Mouse (Mus musculus) activated CD4-positive, CD25-positive, alpha-beta regulatory T cell, adult 4 months (primary cell): Measurements from ENCODE around the gene Vpreb3. TPM values are rescaled to one million over a fixed set of nuclear protein-coding genes. Genes with fewer than 3 reads are reported as not detected.
"Not testable (repeated sequence)": the region's sequence is repeated elsewhere in the genome, so short reads cannot be mapped to it uniquely, and the experiment has no call there.

Source experiments
- ATAC-seq: one replicate; pipeline ENCODE4 v1.8.0; 2017
- polyA plus RNA-seq, 2 experiments: library from polyadenylated mRNA; unstranded; fragments of 100-300 nt; shearing (Covaris generic); gene quantifications; one replicate each; pipeline ENCODE4 v1.2.1; 2017

Vpreb3 gene
- polyA plus RNA-seq, 2 experiments from 2014 or later, result 3.5 TPM; not detected in 1

DNA sequence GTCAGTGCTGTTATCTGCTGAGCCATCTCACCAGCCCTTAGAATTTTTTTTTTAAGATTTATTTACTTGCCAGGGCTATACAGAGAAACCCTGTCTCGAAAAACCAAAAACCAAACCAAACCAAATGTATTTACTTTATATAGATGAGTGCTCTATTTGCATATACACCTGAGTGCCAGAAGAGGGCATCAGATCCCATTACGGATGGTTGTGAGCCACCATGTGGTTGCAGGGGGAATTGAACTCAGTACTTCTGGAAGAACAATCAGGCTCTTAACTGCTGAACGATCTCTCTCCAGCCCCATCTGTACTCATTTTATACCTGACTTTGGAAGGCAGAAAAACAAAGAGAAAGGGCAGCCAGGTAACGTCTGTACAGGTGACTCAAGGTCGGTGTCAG is 32.4 kb downstream of the Vpreb3 start:
- ATAC-seq, result peak; percentile 87

DNA sequence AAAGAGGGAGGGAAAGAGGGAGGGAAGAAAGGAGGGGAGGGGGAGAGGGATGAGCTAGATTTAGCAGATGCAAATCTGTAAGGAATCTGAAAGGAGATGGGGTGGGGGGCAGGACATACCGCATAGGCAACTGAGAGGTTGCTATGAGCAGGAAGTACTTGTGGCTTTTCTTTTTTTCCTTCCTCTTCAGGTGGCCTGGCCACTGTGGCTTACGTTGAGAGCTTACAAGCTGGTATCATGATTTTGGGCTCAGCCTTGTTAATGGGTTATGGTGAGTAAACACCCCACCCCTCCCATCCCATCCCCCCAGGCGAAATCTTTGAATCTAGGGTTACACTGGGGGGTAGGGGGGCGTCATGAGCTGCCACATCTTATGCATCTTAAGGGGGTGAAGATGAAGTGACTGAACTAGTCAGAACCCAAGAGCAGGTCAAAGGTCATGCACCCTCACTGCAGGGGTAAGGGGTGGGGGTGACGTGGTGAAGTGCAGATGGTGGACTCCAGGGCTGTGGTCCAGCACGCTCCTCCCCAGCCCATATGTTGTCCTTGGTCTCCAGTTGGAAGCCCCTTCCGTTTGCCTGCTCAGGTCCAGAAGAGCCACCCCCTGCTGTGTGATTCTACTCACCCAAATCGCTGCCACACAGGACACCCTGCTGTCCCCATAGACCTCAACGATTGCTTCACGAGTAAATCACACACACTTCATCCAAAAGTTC is 35.4 kb downstream of the Vpreb3 start:
- ATAC-seq, result peak; percentile 72

DNA sequence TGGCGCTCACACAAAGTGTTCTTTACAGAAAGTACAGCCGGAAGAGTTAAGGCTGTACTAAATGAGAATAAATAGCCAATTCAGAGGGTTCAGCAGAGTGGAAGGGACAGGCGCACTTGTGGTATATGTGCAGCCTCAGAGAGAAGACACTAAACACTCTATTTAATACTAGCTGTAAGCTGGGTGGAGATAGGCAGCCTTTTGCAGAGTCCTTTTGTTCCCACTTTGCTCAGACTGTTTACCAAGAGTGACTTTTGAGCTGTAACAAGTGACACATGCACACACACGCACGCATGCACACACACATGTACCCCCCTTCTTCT is 35.9 kb downstream of the Vpreb3 start:
- no peak for ATAC-seq

DNA sequence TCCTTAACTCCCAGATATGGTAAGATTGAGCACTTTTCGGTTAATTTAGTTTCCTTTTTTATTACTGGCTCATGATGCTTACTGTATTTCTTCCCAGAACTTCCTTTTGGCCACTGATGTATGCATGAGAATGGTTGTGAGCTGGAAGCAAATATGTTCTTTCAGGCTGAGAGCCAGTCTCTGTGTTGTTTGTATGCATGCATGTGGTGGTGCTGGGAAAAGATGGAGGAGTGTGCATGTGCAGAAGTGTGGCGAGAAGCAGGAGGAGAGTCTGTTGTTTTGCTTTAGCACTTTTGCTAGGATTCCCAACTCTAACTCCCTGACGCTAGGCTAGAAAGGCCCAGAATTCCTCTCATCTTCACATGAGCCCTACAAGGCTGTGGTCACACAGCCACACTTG is 36.6 kb downstream of the Vpreb3 start:
- ATAC-seq, result no peak

DNA sequence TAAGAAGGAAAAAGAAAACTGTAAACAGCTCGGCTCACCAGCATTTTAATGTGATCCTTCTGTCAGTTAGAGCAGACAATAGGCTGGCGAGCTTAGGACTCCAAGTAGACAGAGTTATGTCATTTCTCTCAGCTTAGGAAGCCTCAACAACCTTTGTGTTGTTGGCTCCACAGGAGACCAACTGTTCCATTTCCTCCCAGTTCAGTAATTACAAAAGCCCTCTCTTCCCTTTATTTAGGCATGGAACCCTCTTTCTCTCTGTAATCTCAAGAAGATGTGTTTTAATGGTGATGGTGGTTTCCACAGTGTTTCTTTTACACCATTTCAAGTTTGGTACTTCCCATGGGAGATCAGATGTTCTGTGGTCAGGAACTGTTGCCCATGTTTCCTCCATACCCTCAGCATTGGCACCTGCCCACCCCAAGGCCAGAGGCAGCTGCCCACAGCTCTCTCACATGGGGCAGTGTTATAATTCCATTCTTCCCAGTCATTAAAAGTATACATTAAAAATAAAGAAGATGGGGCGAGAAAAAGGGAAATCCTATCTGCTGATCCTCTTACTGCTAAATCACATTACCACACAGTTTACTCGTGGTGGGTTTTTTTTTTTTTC is 47.7 kb downstream of the Vpreb3 start:
- no peak for ATAC-seq

DNA sequence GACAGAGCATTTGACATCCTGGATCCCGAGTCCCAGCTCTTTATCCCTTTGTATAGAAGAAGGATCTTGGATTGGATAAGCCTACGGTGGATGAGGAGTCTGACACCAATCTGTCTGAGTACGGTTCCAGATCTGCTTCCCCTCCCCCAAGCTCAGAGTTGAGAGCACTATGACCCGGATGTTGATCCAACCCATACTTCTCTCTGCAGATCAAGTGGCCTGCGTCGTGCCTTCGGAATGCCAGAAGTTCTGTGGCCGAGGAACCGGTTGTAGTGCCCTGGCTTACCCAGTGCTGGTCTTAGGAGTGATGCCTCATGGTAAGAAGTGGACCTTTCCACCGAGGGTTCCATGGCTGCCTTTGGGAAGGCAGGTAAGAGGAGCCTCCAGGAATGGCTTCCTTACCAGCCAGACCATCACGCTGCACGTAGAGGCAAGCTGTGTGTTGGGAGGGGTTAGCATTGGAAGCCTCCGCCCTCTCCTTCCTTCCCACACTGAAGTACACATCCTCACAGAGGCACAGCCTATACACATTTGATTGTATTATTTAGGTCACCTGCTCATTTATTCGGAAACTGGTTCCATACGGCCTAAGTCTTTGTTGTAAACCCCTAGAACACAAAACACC is 50.9 kb downstream of the Vpreb3 start:
- ATAC-seq, result no peak

DNA sequence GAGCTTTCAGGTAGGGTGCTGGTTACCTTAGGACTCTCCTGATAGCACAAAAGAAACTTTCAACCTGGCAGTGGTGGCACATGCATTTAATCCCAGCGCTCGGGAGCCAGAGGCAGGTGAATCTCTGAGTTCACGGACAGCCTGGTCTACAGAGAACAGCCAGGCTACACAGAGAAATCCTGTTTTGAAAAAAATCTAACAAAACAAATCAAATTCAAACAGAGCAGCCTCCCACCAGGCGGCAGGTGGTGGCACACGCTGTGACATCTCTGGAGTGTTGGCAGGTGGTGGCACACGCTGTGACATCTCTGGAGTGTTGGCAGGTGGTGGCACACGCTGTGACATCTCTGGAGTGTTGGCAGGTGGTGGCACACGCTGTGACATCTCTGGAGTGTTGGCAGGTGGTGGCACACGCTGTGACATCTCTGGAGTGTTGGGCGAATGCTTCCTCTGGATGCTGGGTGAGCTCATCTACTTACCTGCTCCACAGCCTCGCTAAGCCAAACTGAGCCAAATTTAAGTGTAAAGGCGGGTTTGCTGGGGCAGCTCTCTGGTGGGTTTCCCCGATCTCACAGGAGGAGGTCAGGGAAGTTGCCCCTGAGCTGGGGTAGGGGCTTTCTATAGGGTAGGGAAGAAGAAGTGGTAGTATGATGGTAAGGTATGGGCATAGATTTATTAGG is 51.8 kb downstream of the Vpreb3 start:
- ATAC-seq, result not testable (repeated sequence)

DNA sequence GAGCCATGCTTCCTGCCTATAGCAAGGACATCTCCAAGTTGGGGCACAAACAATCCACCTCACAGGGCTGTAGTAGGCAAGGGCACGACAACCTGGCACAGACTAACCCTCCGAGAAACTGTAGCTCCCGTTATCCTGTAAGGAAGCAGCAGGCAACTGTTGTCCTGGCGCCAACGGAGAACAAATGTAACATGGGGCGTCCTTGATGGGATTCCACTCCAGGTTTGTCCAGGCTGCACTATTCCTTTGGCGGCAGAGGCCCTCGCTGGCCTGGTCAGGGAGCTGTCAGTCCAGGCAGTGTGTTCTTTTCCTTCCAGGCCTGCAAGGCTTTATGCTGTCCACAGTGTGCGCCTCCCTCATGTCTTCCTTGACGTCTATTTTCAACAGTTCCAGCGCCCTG is 52.6 kb downstream of the Vpreb3 start:
- ATAC-seq, result no peak

DNA sequence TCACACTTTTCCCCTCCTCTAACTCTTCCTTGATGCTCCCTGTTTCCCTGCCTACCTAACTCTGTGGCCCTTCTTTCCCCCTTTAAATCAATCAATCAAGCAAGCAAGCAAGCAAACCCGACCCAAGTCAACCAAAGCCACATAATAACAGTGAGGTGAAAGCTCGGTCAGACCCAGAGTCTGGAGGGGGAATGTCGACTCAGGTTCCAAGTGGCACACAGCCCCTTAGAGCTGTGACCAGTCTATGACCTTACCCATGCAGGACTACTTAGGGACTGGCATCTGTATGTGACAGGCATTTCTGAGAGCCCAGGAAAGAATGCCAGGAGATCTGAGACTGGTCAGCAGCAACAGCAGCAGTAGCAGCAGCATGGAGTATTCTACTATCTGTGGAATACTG is 53.5 kb downstream of the Vpreb3 start:
- ATAC-seq, result no peak

Other genes with a start within 250 kb of the Vpreb3 start
- gene Cabin1, start 178.7 kb upstream of the Vpreb3 start, polyA plus RNA-seq, result 10 to 100 TPM; 22.0 to 22.3 TPM
- gene Ddt, start 169.6 kb upstream of the Vpreb3 start, polyA plus RNA-seq, result 100 to 1,000 TPM in 1 of 2 experiments, 10 to 100 TPM in 1; 78.9 to 104 TPM
- not detected for gene Gm20441, start 162.1 kb upstream of the Vpreb3 start, polyA plus RNA-seq
- 1 to 10 TPM; 3.3 to 6.1 TPM for gene Gstt3, start 161.6 kb upstream of the Vpreb3 start, polyA plus RNA-seq
- gene Gstt1, start 144.5 kb upstream of the Vpreb3 start, polyA plus RNA-seq, result 1 to 10 TPM in 1 of 2 experiments, not detected in 1; 1.2 TPM
- under 1 TPM in 1 of 2 experiments, not detected in 1; 0.48 TPM for gene Gstt4, start 120.5 kb upstream of the Vpreb3 start, polyA plus RNA-seq
- gene Gstt2, start 105.6 kb upstream of the Vpreb3 start, polyA plus RNA-seq, result 10 to 100 TPM; 58.5 to 64.1 TPM
- 100 to 1,000 TPM; 464 to 561 TPM for gene Mif, start 82.8 kb upstream of the Vpreb3 start, polyA plus RNA-seq
- gene Derl3, start 49.6 kb upstream of the Vpreb3 start, polyA plus RNA-seq, result 1 to 10 TPM in 1 of 2 experiments, under 1 TPM in 1; 0.85 to 2.7 TPM
- gene Smarcb1, start 21.4 kb upstream of the Vpreb3 start, polyA plus RNA-seq, result 100 to 1,000 TPM in 1 of 2 experiments, 10 to 100 TPM in 1; 75.0 to 127 TPM
- 10 to 100 TPM; 13.1 to 20.1 TPM for gene Chchd10, start 9.9 kb upstream of the Vpreb3 start, polyA plus RNA-seq
- gene Mmp11, start 6.6 kb upstream of the Vpreb3 start, polyA plus RNA-seq, result 1 to 10 TPM; 2.5 to 9.1 TPM
- gene Gm867, start 2.4 kb upstream of the Vpreb3 start, polyA plus RNA-seq, result not detected
- under 1 TPM; 0.27 to 0.41 TPM for gene Gm5134, start 11.5 kb downstream of the Vpreb3 start, polyA plus RNA-seq
- 10 to 100 TPM; 11.4 to 11.5 TPM for gene Zfp280b, start 89.6 kb downstream of the Vpreb3 start, polyA plus RNA-seq
- gene Slc5a4b, start 167.9 kb downstream of the Vpreb3 start, polyA plus RNA-seq, result not detected
- gene Slc5a4a, start 204.4 kb downstream of the Vpreb3 start, polyA plus RNA-seq, result not detected